11 mouse cellular contexts compared by ENCODE assay signal in the genomic region with DNA sequence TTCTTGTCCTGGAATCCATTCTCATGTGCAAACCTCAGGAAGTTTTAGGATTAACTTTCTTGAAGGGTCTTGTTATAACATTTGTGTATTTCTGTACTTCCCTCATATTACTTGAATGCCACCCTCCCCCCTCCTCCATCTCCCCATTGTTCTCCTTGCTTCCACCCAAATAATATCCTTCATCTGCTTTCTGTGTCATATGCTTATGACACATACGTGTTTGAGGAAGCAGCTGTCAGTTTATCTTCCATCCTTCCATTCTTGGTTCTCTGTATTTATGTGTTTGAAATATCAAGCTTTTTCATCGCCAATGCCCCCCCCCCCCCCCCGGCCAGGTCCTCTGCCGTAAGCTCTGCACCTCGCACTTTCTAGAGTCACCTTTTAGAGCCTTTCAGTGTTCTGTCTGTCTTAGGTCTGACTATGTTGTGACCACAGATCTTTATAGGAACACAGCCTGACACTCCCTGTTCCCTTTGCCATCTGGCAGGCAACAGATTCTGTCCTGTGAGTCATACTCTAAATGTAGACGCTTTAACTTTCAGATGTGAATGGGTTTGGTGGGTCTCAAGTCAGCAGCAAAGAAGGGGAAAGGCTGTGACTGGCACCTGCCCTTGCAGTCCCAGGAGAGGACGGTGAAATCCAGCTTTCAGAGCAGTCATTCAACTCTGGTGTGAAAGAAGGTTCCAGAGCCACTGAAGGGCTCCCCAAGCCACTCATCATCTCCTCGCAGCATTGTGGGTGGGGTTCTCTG. TPM values are rescaled to one million over a fixed set of nuclear protein-coding genes. Genes with fewer than 3 reads are reported as not detected.
DNase-seq lines count a peak whose midpoint lies in the region; ATAC-seq and TF ChIP-seq lines count a peak whose summit lies in the region.
"Had no signal": no experiment of that assay in that cellular context is flagged by ENCODE, and none has a peak within 500 bp of the region (broad histone marks: within the 10 kb centered on the region; RNA-seq: fewer than 3 reads in every experiment).

No protein-coding gene starts in this region.

- peak; percentile 11 to 28 for DNase-seq in left cerebral cortex, adult 2 months (ENCODE audit: extremely low spot score in 1 of 2, low spot score in 2 of 2)
- no peak for DNase-seq in left cerebral cortex, adult 11 months (ENCODE audit: low spot score)
- DNase-seq in frontal cortex, postnatal 25 days (ENCODE audit: low spot score in 2 of 2): peak; percentile 15 to 16
- DNase-seq in heart, postnatal 0 days (ENCODE audit: low spot score): peak; percentile 65
- DNase-seq in spleen, adult 18-20 months: no peak
- DNase-seq in hindbrain, postnatal 0 days (ENCODE audit: low spot score): no peak
- DNase-seq: adrenal gland, adult 8-10 months; lung, embryonic 14.5 days had no signal

- peaks cover 20% of the 10 kb centered on the region for H3K4me1 ChIP-seq in heart, postnatal 0 days (ENCODE audit: control insufficient read depth, insufficient read depth)
- no peaks in the 10 kb centered on the region for H3K4me1 ChIP-seq in liver, embryonic 12.5 days
- H3K4me1 ChIP-seq in hindbrain, postnatal 0 days (ENCODE audit: insufficient read depth, low read length): no peaks in the 10 kb centered on the region
- H3K4me1 ChIP-seq: forebrain, embryonic 12.5 days had no signal

- no peaks in the 10 kb centered on the region for H3K9me3 ChIP-seq in heart, postnatal 0 days (replicated peaks; ENCODE audit: control insufficient read depth, low read length)
- H3K9me3 ChIP-seq in liver, embryonic 12.5 days (replicated peaks): no peaks in the 10 kb centered on the region
- H3K9me3 ChIP-seq in hindbrain, postnatal 0 days (ENCODE audit: low read length): no peaks in the 10 kb centered on the region
- H3K9me3 ChIP-seq: forebrain, embryonic 12.5 days had no signal

- TF ChIP-seq EP300 in heart, postnatal 0 days (IDR thresholded peaks at IDR 0.05; ENCODE audit: low read depth): no peak

- WGBS in heart, postnatal 0 days: 33% methylated on average over 8 of the region's 8 CpGs
- WGBS in liver, embryonic 12.5 days (ENCODE audit: insufficient replicate concordance): 66% methylated on average over 8 of the region's 8 CpGs
- WGBS in hindbrain, postnatal 0 days: 88% methylated on average over 8 of the region's 8 CpGs

- H3K4me3 ChIP-seq in left cerebral cortex, adult 2 months: no peak overlapping the region
- no peak overlapping the region for H3K4me3 ChIP-seq in heart, postnatal 0 days (ENCODE audit: low read depth, low read length)
- no peak overlapping the region for H3K4me3 ChIP-seq in liver, embryonic 12.5 days
- no peak overlapping the region for H3K4me3 ChIP-seq in hindbrain, postnatal 0 days (ENCODE audit: low read length)
- H3K4me3 ChIP-seq: forebrain, embryonic 12.5 days had no signal

- peak; percentile 67 for ATAC-seq in heart, postnatal 0 days (ENCODE audit: insufficient read depth, low read depth)
- ATAC-seq in monocyte, adult 5-6 weeks (replicated peaks; ENCODE audit: insufficient number of reproducible peaks, low FRiP score, low TSS enrichment, poor library complexity, severe bottlenecking): 0 out of 2 replicates have a peak, but pooled peaks have one; percentile 19
- ATAC-seq in liver, embryonic 12.5 days: no peak
- no peak for ATAC-seq in hindbrain, postnatal 0 days

- no peaks in the 10 kb centered on the region for H3K36me3 ChIP-seq in heart, postnatal 0 days (replicated peaks; ENCODE audit: control insufficient read depth, insufficient read depth, low read length)
- H3K36me3 ChIP-seq in liver, embryonic 12.5 days: no peaks in the 10 kb centered on the region
- H3K36me3 ChIP-seq in hindbrain, postnatal 0 days (ENCODE audit: insufficient read depth, low read length): no peaks in the 10 kb centered on the region
- H3K36me3 ChIP-seq: forebrain, embryonic 12.5 days had no signal

- H3K4me2 ChIP-seq in heart, postnatal 0 days (ENCODE audit: low read depth, low read length): peak overlapping the region; percentile 5; the same call in 1 of the 2 replicates
- H3K4me2 ChIP-seq in liver, embryonic 12.5 days: no peak overlapping the region
- no peak overlapping the region for H3K4me2 ChIP-seq in hindbrain, postnatal 0 days (ENCODE audit: low read depth, low read length)
- H3K4me2 ChIP-seq: forebrain, embryonic 12.5 days; lung, embryonic 14.5 days had no signal

- intact Hi-C loops in left cerebral cortex, adult 2 months (cut with DNase I): loop anchor here (2.0 kb wide), 1 partner anchor 97 kb away; no protein-coding TSS in a partner anchor

- H3K9ac ChIP-seq in heart, postnatal 0 days (replicated peaks; ENCODE audit: low read depth, low read length): no peak overlapping the region
- H3K9ac ChIP-seq in liver, embryonic 12.5 days: no peak overlapping the region
- no peak overlapping the region for H3K9ac ChIP-seq in hindbrain, postnatal 0 days (replicated peaks; ENCODE audit: low read length)
- H3K9ac ChIP-seq: forebrain, embryonic 12.5 days; lung, embryonic 14.5 days had no signal

- peak overlapping the region; percentile 10; the same call in 1 of the 2 replicates for H3K27ac ChIP-seq in left cerebral cortex, adult 2 months
- peak overlapping the region; percentile 66 for H3K27ac ChIP-seq in heart, postnatal 0 days (ENCODE audit: low read depth)
- no peak overlapping the region for H3K27ac ChIP-seq in liver, embryonic 12.5 days
- H3K27ac ChIP-seq in hindbrain, postnatal 0 days: no peak overlapping the region
- H3K27ac ChIP-seq: forebrain, embryonic 12.5 days had no signal

- no peaks in the 10 kb centered on the region for H3K27me3 ChIP-seq in heart, postnatal 0 days (ENCODE audit: control insufficient read depth, insufficient read depth, low read length)
- no peaks in the 10 kb centered on the region for H3K27me3 ChIP-seq in liver, embryonic 12.5 days (replicated peaks)
- no peaks in the 10 kb centered on the region for H3K27me3 ChIP-seq in hindbrain, postnatal 0 days (ENCODE audit: insufficient read depth, low read length)
- H3K27me3 ChIP-seq: forebrain, embryonic 12.5 days had no signal

- TF ChIP-seq CTCF in left cerebral cortex, adult 2 months (IDR thresholded peaks at IDR 0.05): no peak
- TF ChIP-seq CTCF in heart, postnatal 0 days (IDR thresholded peaks at IDR 0.05; ENCODE audit: low read depth): no peak
- no peak for TF ChIP-seq CTCF in hindbrain, postnatal 0 days (IDR thresholded peaks at IDR 0.05; ENCODE audit: low read depth)

RNA-seq across cellular contexts. Expression of a gene that starts 48.7 kb away (rescaled TPM):
- 1 to 10 TPM; 7.8 to 8.2 TPM for total RNA-seq in left cerebral cortex, adult 2 months (2021)
- 70.1 and 94.1 TPM in 2 replicates for total RNA-seq in heart, postnatal 0 days (2014; rRNA removed; ENCODE audit: low replicate concordance)
- polyA plus RNA-seq in heart, postnatal 0 days (2015; fragmentation: Nextera tagmentation; extraction: Ambion mirVana): 26.2 and 26.9 TPM in 2 replicates
- total RNA-seq in monocyte, adult 5-6 weeks (2017): 1.9 to 6.8 TPM (median 2.4 TPM) in 3 replicates
- 0.38 and 0.60 TPM in 2 replicates for polyA plus RNA-seq in liver, embryonic 12.5 days (2016; fragmentation: Nextera tagmentation; extraction: Ambion mirVana)
- 5.6 and 7.0 TPM in 2 replicates for total RNA-seq in hindbrain, postnatal 0 days (2014; rRNA removed)
- 2.6 and 3.1 TPM in 2 replicates for polyA plus RNA-seq in hindbrain, postnatal 0 days (2015; fragmentation: Nextera tagmentation; extraction: Ambion mirVana)

Comparison
In these comparisons a context has a peak if more than half of its experiments do, and no peak if none do; other contexts are left out.
1. DNase-seq: peak in left cerebral cortex, adult 2 months (2 of 2), frontal cortex, postnatal 25 days (2 of 2) and heart, postnatal 0 days (single experiment); none in left cerebral cortex, adult 11 months (single experiment), spleen, adult 18-20 months (0 of 2) and hindbrain, postnatal 0 days (single experiment).
2. H3K27ac ChIP-seq: peak in left cerebral cortex, adult 2 months (single experiment) and heart, postnatal 0 days (single experiment); none in liver, embryonic 12.5 days (single experiment) and hindbrain, postnatal 0 days (single experiment).
3. ATAC-seq: peak in heart, postnatal 0 days (single experiment) and monocyte, adult 5-6 weeks (single experiment); none in liver, embryonic 12.5 days (single experiment) and hindbrain, postnatal 0 days (single experiment).